Mouse (Mus musculus) limb, embryonic 14.5 days (tissue): ENCODE data around the gene Timp3. TPM values are rescaled to one million over a fixed set of nuclear protein-coding genes. Genes with fewer than 3 reads are reported as not detected.

Experiments used
- ATAC-seq: fragments of 200-750 bp; cut with Nextera tagmentation; 2 replicates; pipeline ENCODE4 v1.8.0; 2017; ENCODE audit warnings: low read depth, moderate number of reproducible peaks, moderate TSS enrichment; ENCODE audit not compliant: low FRiP score
- DNase-seq: peaks from one replicate; pipeline ENCODE4 v3.0.0-alpha.2; 2015; ENCODE audit warnings: low spot score
- H3K27ac ChIP-seq: fragments of 300-500 bp; sonication (generic); replicated peaks from 2 replicates; pipeline ENCODE4 v1.5.1; 2014; ENCODE audit warnings: low read depth, mild to moderate bottlenecking, low read length, moderate library complexity, mixed read lengths
- H3K27me3 ChIP-seq: fragments of 300-500 bp; sonication (generic); 2 replicates; pipeline ENCODE4 v1.6.1; 2014; ENCODE audit warnings: low read length, mixed read lengths; ENCODE audit not compliant: control insufficient read depth, insufficient read depth
- H3K36me3 ChIP-seq: fragments of 300-500 bp; sonication (generic); 2 replicates; pipeline ENCODE4 v1.6.1; 2014; ENCODE audit warnings: mild to moderate bottlenecking, low read length, moderate library complexity, mixed read lengths; ENCODE audit not compliant: control insufficient read depth, insufficient read depth
- H3K4me1 ChIP-seq: fragments of 300-500 bp; sonication (generic); 2 replicates; pipeline ENCODE4 v1.6.1; 2014; ENCODE audit warnings: antibody characterized with exemption, low read length, mixed read lengths; ENCODE audit not compliant: control insufficient read depth, insufficient read depth
- H3K4me2 ChIP-seq: fragments of 300-500 bp; sonication (generic); replicated peaks from 2 replicates; pipeline ENCODE4 v1.6.1; 2014; ENCODE audit warnings: low read depth, mild to moderate bottlenecking, low read length, moderate library complexity; ENCODE audit not compliant: severe bottlenecking
- H3K4me3 ChIP-seq: fragments of 300-500 bp; sonication (generic); replicated peaks from 2 replicates; pipeline ENCODE4 v1.5.1; 2014; ENCODE audit warnings: low read length
- H3K9ac ChIP-seq: fragments of 300-500 bp; sonication (generic); 2 replicates; pipeline ENCODE4 v1.6.1; 2014; ENCODE audit warnings: mild to moderate bottlenecking, low read depth, low read length, moderate library complexity; ENCODE audit not compliant: severe bottlenecking
- H3K9me3 ChIP-seq: fragments of 300-500 bp; sonication (generic); 2 replicates; pipeline ENCODE4 v1.6.1; 2016; ENCODE audit warnings: low read length; ENCODE audit not compliant: control insufficient read depth
- POLR2A ChIP-seq: fragments of 200-500 bp; IDR thresholded peaks from 2 replicates; pipeline ENCODE4 v1.8.0; 2012; ENCODE audit warnings: inconsistent platforms, mild to moderate bottlenecking, moderate library complexity, borderline replicate concordance; ENCODE audit not compliant: insufficient read depth, insufficient read length; ENCODE audit errors: extremely low read depth
- WGBS: fragments of 180-500 bp; shearing (Covaris S2); extraction: QIAGEN DNeasy Blood & Tissue Kit; methylation state at CpG from one replicate; pipeline ENCODE4 v1.1.7; 2014; 5-methylcytosine and 5-hydroxymethylcytosine counted together
- polyA plus RNA-seq, 2 experiments: library from polyadenylated mRNA; depleted of rRNA in 1 of 2; stranded (reverse) in 1 of 2; unstranded in 1 of 2; fragments of >200 nt; fragmentation: Nextera tagmentation in 1 of 2; extraction: Ambion mirVana in 1 of 2; gene quantifications; 2 replicates each; pipeline versions ENCODE4 v1.2.1 to v1.2.3; 2012 to 2014

Gene Timp3
- polyA plus RNA-seq, 2 experiments = 57.4 to 66.5 TPM

- no peak overlapping the region for H3K4me2 ChIP-seq
- H3K9ac ChIP-seq = no peak overlapping the region
- no peaks in the 10 kb centered on the region for H3K27me3 ChIP-seq
- DNase-seq = no peak
- H3K9me3 ChIP-seq = no peaks in the 10 kb centered on the region
- H3K4me3 ChIP-seq = no peak overlapping the region
- no peak for TF ChIP-seq POLR2A
- H3K27ac ChIP-seq = no peak overlapping the region
- no peak for ATAC-seq
- WGBS = 77% methylated on average over 7 of the region's 7 CpGs
- no peaks in the 10 kb centered on the region for H3K36me3 ChIP-seq
- peaks cover 3% of the 10 kb centered on the region; the same call in 1 of the 2 replicates for H3K4me1 ChIP-seq
Measured at GRCm38 (mm10) chr10:86358307-86358975, 58.3 kb downstream of the Timp3 start.

GRCm38 (mm10) chr10:86359208-86359607 is 59.0 kb downstream of the Timp3 start:
- ATAC-seq (no peak), DNase-seq (no peak)
- H3K27ac ChIP-seq = no peak overlapping the region
- no peak for TF ChIP-seq POLR2A
- H3K4me3 ChIP-seq = no peak overlapping the region
- H3K9ac ChIP-seq = no peak overlapping the region
- no peak overlapping the region for H3K4me2 ChIP-seq
- no peaks in the 10 kb centered on the region for H3K9me3 ChIP-seq
- H3K36me3 ChIP-seq = no peaks in the 10 kb centered on the region
- 17% methylated on average over 2 of the region's 2 CpGs for WGBS
- H3K4me1 ChIP-seq = peaks cover 3% of the 10 kb centered on the region; the same call in 1 of the 2 replicates
- H3K27me3 ChIP-seq = no peaks in the 10 kb centered on the region

- ATAC-seq (no peak), DNase-seq (peak; percentile 17)
- Histone ChIP-seq H3K4me1 (peaks cover 3% of the 10 kb centered on the region; the same call in 1 of the 2 replicates), H3K27me3 (no peaks in the 10 kb centered on the region), H3K4me3 (no peak overlapping the region), H3K27ac (no peak overlapping the region), H3K4me2 (no peak overlapping the region), H3K36me3 (no peaks in the 10 kb centered on the region), H3K9me3 (no peaks in the 10 kb centered on the region), H3K9ac (no peak overlapping the region)
- TF ChIP-seq POLR2A = no peak
- 22% methylated on average over 4 of the region's 4 CpGs for WGBS
Measured at GRCm38 (mm10) chr10:86359699-86360098, 59.5 kb downstream of the Timp3 start.

- WGBS = 81% methylated on average over 8 of the region's 8 CpGs
- TF ChIP-seq POLR2A = no peak
- Histone ChIP-seq H3K36me3 (no peaks in the 10 kb centered on the region), H3K4me1 (peaks cover 23% of the 10 kb centered on the region), H3K27ac (no peak overlapping the region), H3K4me3 (no peak overlapping the region), H3K27me3 (no peaks in the 10 kb centered on the region), H3K9me3 (no peaks in the 10 kb centered on the region), H3K4me2 (no peak overlapping the region), H3K9ac (no peak overlapping the region)
- DNase-seq = no peak
- no peak for ATAC-seq
Measured at GRCm38 (mm10) chr10:86363669-86364309, 63.6 kb downstream of the Timp3 start.

- Histone ChIP-seq H3K36me3 (no peaks in the 10 kb centered on the region), H3K27ac (no peak overlapping the region), H3K4me3 (no peak overlapping the region), H3K9ac (no peak overlapping the region), H3K9me3 (no peaks in the 10 kb centered on the region), H3K4me2 (no peak overlapping the region), H3K27me3 (no peaks in the 10 kb centered on the region), H3K4me1 (peaks cover 34% of the 10 kb centered on the region)
- 34% methylated on average over 5 of the region's 5 CpGs for WGBS
- DNase-seq = peak; percentile 79
- ATAC-seq = peak; percentile 84
- no peak for TF ChIP-seq POLR2A
Measured at GRCm38 (mm10) chr10:86365632-86366092, 65.5 kb downstream of the Timp3 start.
